Mouse (Mus musculus) limb, embryonic 11.5 days (tissue): ENCODE data around the gene Gm10401. TPM values are rescaled to one million over a fixed set of nuclear protein-coding genes. Genes with fewer than 3 reads are reported as not detected.
A peak's percentile ranks its signal among the peaks of the same experiment; 100 is the strongest.

ENCODE experiments used
- ATAC-seq: fragments of 200-750 bp; cut with Nextera tagmentation; 2 replicates; pipeline ENCODE4 v1.8.0; 2017; ENCODE audit warnings: low read depth; ENCODE audit not compliant: insufficient number of reproducible peaks, low FRiP score, low TSS enrichment
- DNase-seq: peaks from one replicate; pipeline ENCODE4 v3.0.0-alpha.2; 2015; ENCODE audit warnings: low spot score
- H3K27ac ChIP-seq: fragments of 300-500 bp; sonication (generic); replicated peaks from 2 replicates; pipeline ENCODE4 v1.5.1; 2014; ENCODE audit warnings: low read depth, mild to moderate bottlenecking, low read length
- H3K27me3 ChIP-seq: fragments of 300-500 bp; sonication (generic); 2 replicates; pipeline ENCODE4 v1.6.1; 2014; ENCODE audit warnings: mild to moderate bottlenecking, low read length, mixed read lengths; ENCODE audit not compliant: control insufficient read depth, insufficient read depth
- H3K36me3 ChIP-seq: fragments of 300-500 bp; sonication (generic); 2 replicates; pipeline ENCODE4 v1.6.1; 2014; ENCODE audit warnings: mild to moderate bottlenecking, low read length, moderate library complexity, mixed read lengths; ENCODE audit not compliant: control insufficient read depth, insufficient read depth
- H3K4me1 ChIP-seq: fragments of 300-500 bp; sonication (generic); 2 replicates; pipeline ENCODE4 v1.6.1; 2014; ENCODE audit warnings: low read length, mixed read lengths; ENCODE audit not compliant: control insufficient read depth, insufficient read depth
- H3K4me2 ChIP-seq: fragments of 300-500 bp; sonication (generic); 2 replicates; pipeline ENCODE4 v1.6.1; 2014; ENCODE audit warnings: low read depth, mild to moderate bottlenecking, moderate library complexity; ENCODE audit not compliant: severe bottlenecking
- H3K4me3 ChIP-seq: fragments of 300-500 bp; sonication (generic); 2 replicates; pipeline ENCODE4 v1.5.1; 2014; ENCODE audit warnings: low read depth, low read length
- H3K9ac ChIP-seq: fragments of 300-500 bp; sonication (generic); 2 replicates; pipeline ENCODE4 v1.6.1; 2014; ENCODE audit warnings: mild to moderate bottlenecking, low read length
- H3K9me3 ChIP-seq: fragments of 300-500 bp; sonication (generic); 2 replicates; pipeline ENCODE4 v1.6.1; 2016; ENCODE audit warnings: low read length; ENCODE audit not compliant: control insufficient read depth
- WGBS: fragments of 180-500 bp; shearing (Covaris S2); extraction: QIAGEN DNeasy Blood & Tissue Kit; methylation state at CpG from one replicate; pipeline ENCODE4 v1.1.7; 2014; 5-methylcytosine and 5-hydroxymethylcytosine counted together
- polyA plus RNA-seq: library from polyadenylated mRNA; unstranded; fragments of >200 nt; fragmentation: Nextera tagmentation; extraction: Ambion mirVana; gene quantifications from 2 replicates; pipeline ENCODE4 v1.2.1, GENCODE M21; 2014

Gene Gm10401
- polyA plus RNA-seq, 1 experiment from 2014 or later, result 36.5 TPM

DNA sequence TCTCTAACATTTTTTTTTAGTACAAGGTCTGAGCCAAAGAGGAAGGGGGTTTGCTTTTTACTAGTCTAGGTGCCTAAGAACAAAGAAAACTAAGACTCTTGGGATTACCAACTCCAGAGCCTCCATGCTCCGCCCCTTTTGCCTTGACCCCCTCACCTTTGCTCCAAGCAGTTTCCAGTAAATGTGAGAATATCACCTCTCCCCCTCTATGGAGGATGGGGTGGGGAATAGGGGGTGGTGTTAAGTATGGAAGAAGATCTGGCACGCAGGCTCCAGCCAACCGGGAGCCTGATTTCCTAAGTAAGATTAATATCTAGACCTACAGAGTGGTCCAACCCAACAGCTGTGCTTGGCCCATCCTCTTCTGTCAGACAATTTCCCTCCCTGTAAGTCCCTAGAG is 42.6 kb upstream of the Gm10401 start:
- H3K9ac ChIP-seq, result no peak overlapping the region
- no peaks in the 10 kb centered on the region for H3K27me3 ChIP-seq
- no peak overlapping the region for H3K4me2 ChIP-seq
- 54% methylated on average over 3 of the region's 3 CpGs for WGBS
- no peak overlapping the region for H3K27ac ChIP-seq
- H3K9me3 ChIP-seq, result no peaks in the 10 kb centered on the region
- DNase-seq, result no peak
- H3K4me1 ChIP-seq, result no peaks in the 10 kb centered on the region
- 0 out of 2 replicates have a peak, but pooled peaks cover 2% of the 10 kb centered on the region for H3K36me3 ChIP-seq
- H3K4me3 ChIP-seq, result no peak overlapping the region
- ATAC-seq, result no peak

DNA sequence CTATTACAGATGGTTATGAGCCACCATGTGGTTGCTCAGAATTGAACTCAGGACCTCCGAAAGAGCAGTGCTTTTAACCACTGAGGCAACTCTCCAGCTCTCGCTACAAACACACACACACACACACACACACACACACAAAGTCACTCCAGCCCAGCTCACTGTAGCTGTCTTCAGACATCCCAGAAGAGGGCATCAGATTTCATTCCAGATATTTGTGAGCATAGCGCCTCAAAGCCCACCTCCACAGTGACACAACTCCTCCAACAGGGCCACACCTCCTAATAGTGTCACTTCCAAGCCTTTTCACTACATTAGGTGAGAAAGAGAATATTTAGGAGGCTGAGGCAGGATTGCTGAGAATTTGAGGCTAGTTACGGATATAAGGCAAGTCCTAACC is 41.0 kb upstream of the Gm10401 start:
- H3K4me1 ChIP-seq, result no peaks in the 10 kb centered on the region
- no peak overlapping the region for H3K27ac ChIP-seq
- no peak overlapping the region for H3K9ac ChIP-seq
- H3K27me3 ChIP-seq, result no peaks in the 10 kb centered on the region
- no peak for ATAC-seq
- no peaks in the 10 kb centered on the region for H3K36me3 ChIP-seq
- 62% methylated on average over 4 of the region's 4 CpGs for WGBS
- DNase-seq, result no peak
- no peaks in the 10 kb centered on the region for H3K9me3 ChIP-seq
- no peak overlapping the region for H3K4me2 ChIP-seq
- no peak overlapping the region for H3K4me3 ChIP-seq

DNA sequence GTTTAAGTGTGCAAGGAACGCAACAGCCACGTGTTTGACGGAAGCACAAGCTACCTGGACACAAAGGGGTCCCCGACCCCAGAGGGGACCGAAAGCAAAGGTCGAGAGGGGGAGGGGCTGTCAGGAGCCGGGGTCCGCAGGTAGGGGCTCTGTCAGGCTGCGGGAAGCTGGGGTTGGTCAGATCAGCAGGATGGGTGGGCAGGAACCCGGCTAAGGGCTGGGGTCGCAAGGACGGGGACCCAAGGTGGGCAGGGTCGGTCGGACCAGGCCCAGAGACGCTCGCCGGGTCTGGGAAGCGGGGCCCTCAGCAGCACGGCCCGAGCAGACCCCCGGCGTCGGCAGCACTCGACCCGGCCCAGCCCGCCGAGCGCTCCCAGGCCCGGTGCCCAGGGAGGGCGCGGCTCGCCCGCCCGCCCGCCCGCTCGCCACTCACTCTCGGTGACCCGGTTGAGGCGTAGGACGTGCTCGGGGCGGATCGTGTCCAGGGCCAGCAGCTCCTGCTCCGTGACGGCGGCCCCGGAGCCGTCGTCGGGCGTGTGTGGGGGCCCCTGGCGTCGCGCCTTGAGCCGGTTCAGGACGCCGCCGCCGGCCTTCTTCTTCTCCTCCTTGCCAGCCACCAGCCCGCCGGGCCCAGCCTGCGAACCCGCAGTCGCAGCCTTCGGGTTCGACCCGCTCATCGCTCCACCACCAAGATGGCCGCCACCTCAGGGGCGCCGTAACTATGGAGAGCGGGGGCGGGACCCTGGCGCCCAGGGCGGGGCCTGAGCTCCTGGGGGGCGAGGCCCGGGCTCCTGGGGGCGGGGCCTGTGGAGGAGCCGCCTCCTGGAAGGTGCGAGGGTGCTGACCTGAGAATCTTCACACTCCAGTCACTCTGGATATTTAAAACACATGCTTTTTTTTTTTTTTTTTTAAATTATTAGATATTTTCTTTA is 36.4 kb upstream of the Gm10401 start, which contains the start of gene Unc119b:
Gene Unc119b, minus strand, starts transcription at position 742 of the 932 bp plus-strand sequence.
- Histone ChIP-seq H3K27me3 (no peaks in the 10 kb centered on the region), H3K36me3 (peaks cover 6% of the 10 kb centered on the region; the same call in 1 of the 2 replicates), H3K9ac (peak within 1 kb of the TSS; percentile 80), H3K4me2 (peak within 1 kb of the TSS; percentile 69), H3K4me1 (peaks cover 8% of the 10 kb centered on the region; the same call in 1 of the 2 replicates), H3K9me3 (no peaks in the 10 kb centered on the region), H3K27ac (no peak within 1 kb of the TSS), H3K4me3 (peak within 1 kb of the TSS; percentile 79)
- DNase-seq (peak; percentile 92), ATAC-seq (peak; percentile 87)
- under 1% methylated on average over 65 of the region's 81 CpGs for WGBS

DNA sequence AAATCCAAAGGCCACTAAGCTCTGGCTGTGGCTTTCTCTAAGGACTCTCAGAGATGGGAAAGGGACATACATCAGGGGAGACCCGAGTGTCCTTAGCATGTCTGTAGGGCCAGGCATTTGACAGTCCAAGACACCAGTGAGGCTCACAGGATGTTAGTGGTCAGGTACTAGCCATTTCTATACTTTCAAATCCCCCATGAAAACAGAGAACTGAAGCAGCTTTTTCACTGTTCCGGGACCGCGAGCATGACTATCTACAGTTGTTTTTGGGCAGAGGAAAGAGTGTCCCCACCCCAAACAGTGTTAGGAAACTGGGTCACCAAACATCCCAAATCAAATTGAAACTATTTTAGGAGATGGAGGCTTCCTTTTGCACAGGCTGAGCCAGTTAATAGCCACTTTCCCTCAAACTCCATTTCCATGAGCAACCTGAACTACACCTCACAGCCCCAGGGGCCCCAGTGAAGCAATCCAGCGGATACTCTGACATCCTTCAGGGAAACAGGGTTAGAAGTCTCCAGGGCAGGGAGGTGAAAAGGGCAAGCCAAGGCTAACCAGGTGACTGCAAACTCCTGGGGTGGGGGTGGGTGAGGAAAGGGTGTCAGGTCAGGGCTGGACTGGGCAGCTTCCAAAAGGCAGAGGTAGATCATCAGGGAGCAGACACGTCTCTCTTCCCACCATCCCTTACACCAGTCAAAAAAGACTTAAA is 35.4 kb upstream of the Gm10401 start:
- Histone ChIP-seq H3K4me3 (peak overlapping the region; percentile 79), H3K27me3 (no peaks in the 10 kb centered on the region), H3K9ac (peak overlapping the region; percentile 80), H3K4me2 (peak overlapping the region; percentile 69), H3K27ac (no peak overlapping the region), H3K9me3 (no peaks in the 10 kb centered on the region), H3K4me1 (peaks cover 8% of the 10 kb centered on the region; the same call in 1 of the 2 replicates), H3K36me3 (peaks cover 6% of the 10 kb centered on the region; the same call in 1 of the 2 replicates)
- WGBS, result 64% methylated on average over 6 of the region's 6 CpGs
- ATAC-seq (no peak), DNase-seq (no peak)

DNA sequence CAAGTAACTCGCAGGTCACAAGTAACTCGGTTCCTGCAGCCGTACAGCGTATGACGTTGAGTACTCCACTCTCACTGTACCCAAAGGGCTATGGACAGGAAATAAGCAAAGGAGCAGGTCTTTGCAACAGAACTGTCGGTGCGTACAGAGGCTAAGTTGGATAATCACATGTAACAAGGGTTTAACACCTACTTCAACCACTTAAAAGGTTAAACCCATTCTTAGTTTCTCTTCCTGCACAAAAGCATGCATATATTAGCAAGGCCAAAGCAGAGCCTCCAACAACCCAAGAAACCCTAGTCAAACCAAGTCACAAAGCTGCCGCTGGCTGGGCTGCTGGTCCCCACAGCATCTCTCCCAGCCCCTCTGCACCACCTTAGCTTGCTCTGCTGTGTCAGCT is 34.4 kb upstream of the Gm10401 start:
- Histone ChIP-seq H3K4me1 (peaks cover 8% of the 10 kb centered on the region; the same call in 1 of the 2 replicates), H3K4me3 (no peak overlapping the region), H3K36me3 (peaks cover 6% of the 10 kb centered on the region; the same call in 1 of the 2 replicates), H3K27me3 (no peaks in the 10 kb centered on the region), H3K9me3 (no peaks in the 10 kb centered on the region), H3K27ac (no peak overlapping the region), H3K4me2 (no peak overlapping the region; the same call in 1 of the 2 replicates), H3K9ac (no peak overlapping the region)
- DNase-seq (no peak), ATAC-seq (no peak)
- 90% methylated on average over 8 of the region's 8 CpGs for WGBS

DNA sequence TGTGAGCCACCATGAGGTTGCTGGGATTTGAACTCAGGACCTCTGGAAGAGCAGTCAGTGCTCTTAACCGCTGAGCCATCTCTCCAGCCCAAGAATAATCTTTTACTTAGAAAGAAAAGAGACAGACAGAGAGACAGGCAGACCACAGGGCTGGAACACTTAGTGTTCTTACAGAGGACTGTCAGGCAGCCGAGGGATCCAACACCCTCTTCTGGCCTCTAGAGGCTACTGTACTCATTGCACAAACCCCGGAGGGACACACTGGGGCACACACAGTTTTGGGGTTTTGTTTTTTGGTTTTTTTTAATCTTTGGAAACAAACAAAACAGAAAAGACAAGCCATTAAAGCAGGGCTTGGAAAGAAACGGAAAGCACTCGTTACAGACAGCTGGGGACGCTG is 31.2 kb upstream of the Gm10401 start:
- no peak for ATAC-seq
- WGBS, result 91% methylated on average over 6 of the region's 6 CpGs
- H3K4me2 ChIP-seq, result no peak overlapping the region
- no peak overlapping the region for H3K4me3 ChIP-seq
- no peak overlapping the region for H3K9ac ChIP-seq
- H3K36me3 ChIP-seq, result peaks cover 13% of the 10 kb centered on the region
- H3K4me1 ChIP-seq, result peaks cover 10% of the 10 kb centered on the region; the same call in 1 of the 2 replicates
- no peaks in the 10 kb centered on the region for H3K9me3 ChIP-seq
- H3K27ac ChIP-seq, result no peak overlapping the region
- H3K27me3 ChIP-seq, result no peaks in the 10 kb centered on the region
- no peak for DNase-seq

DNA sequence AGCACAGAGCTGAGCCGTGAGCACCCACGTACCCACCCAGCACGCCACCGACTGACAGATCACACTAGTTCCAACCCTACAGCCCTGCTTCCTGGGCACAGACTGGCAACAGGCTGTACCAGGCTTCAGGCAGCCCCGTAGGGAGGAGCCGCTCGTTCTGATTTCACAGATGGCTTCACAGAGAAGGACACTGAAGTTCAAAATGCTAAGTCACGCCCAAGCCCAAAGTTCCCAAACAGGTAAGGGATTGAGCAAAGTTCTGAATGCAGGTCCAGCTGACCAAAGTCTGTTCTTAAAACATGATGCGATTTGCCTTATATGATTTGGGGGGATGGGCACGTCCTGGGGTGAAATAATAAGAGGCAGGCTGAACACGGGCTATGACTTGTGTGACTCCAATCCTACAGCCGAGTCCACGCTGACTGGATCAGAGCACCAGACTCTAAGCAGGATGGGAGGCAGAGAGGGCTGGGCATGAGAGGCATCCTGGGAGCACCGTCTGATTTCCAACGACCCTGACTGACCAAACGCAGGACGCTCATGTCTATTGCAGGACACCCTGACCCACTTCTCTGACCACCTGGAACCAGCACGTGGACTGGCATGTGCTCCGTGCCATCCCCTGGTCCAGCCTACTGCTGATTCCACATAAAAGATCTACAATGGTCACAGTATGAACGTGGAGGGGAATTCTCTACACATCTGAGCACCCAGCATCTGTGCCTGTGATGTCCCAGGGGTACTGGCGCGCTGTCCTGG is 29.5 kb upstream of the Gm10401 start:
- Histone ChIP-seq H3K27ac (no peak overlapping the region), H3K4me2 (no peak overlapping the region), H3K9ac (no peak overlapping the region), H3K27me3 (no peaks in the 10 kb centered on the region), H3K36me3 (peaks cover 18% of the 10 kb centered on the region), H3K9me3 (no peaks in the 10 kb centered on the region), H3K4me3 (no peak overlapping the region), H3K4me1 (0 out of 2 replicates have a peak, but pooled peaks cover 2% of the 10 kb centered on the region)
- DNase-seq (no peak), ATAC-seq (no peak)
- WGBS, result 94% methylated on average over 22 of the region's 22 CpGs
